Mouse (Mus musculus) ZHBTc4 (cell line): ENCODE measurements around the gene Rsph14.

Experiments used
- DNase-seq: peaks from one replicate; pipeline ENCODE4 v3.0.0-alpha.2; 2011; ENCODE audit warnings: low read depth, low spot score

Rsph14 gene

DNA sequence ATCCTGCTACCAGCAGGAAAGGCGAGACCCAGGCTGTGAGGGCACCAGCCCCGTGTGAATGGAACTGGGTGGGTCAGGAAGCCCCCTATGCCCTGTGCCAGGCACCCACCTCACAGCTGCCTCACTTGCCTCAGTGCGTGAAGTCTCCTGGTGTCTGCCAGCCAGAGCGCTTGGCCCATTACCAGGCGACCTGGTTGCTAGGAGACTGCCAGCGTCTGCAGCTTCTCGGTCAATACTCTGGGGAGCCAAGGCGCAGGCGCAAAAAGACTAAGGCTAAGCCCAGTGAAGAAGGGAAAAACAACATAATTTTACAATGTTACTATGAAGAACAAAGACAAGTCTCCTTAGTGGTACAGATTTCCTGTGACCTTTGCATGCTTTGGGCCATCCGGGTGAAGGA, at the start of gene Rsph14:
Gene Rsph14, minus strand, starts transcription at position 192 of the 400 bp plus-strand sequence.
- no peak for DNase-seq

DNA sequence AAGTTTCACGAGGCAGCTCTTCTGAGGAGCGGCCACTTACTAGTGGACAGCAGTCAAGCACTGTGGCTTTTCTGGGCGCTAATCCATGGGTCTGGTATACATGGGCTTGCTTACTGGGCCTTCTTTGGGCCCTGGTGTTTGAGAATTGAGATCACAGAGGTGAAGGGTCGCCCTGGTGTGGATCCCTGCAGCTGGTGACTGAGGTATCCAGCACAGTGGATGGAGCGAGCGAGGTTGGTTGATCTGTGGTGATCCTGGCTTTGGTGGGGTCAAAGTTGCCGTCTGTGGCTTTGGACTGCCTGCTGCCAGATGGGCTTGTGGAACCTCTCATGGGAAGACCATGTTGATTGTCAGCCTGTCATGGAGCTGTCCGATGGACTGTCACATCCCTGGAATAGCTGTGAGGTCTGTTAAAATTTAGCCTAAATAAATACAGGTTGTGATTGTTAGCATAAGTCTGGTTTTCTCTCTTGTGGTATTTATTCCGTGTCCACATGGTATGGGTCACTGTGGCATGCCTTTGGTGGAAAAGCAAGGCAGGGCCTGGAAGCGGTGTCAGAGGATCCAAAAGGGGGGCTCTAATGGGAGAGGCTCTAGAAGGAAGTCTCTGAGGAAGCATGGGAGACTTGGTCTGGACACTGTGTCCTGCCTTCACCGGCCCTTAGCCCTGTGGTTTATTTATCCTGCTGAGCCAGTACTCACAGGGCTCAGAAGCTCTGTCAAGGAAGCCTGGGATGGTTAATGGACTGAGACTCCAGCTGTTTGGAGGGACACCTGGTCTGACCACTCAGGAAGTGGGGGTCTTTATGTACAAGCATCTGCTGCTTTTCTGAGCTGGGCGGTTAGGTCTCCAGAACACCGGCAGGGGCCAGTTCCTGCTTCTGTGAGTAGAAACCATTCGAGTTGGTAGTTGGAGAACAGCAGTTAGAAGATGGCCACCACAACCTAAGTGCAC, 46.1 kb upstream of the Rsph14 start:
- DNase-seq, result no peak

- DNase-seq, result no peak
Observed at GRCm38 (mm10) chr10:75075665-75076064, 43.3 kb upstream of the Rsph14 start.

GRCm38 (mm10) chr10:75070281-75070976, 38.0 kb upstream of the Rsph14 start:
- no peak for DNase-seq

GRCm38 (mm10) chr10:75068624-75069328, 36.4 kb upstream of the Rsph14 start:
- no peak for DNase-seq

DNA sequence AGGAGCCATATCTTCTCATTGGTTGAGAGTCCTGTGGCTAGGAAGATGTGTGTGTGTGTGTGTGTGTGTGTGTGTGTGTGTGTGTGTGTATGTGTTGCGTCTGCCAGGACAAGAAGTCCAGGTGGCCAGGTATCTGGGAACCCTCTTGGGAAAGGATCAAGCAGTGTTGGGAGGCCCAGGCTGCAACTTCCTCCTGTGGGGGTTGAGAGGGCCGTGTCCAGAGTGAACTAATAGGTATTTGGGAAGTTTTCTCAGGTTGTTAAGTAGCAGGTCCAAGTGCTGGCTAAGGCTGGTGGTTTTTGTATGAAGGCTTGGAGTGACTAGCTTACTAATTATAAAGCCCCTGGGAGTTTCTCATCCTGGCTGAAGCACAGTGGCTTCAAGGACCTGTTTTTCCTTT, 35.7 kb upstream of the Rsph14 start:
- DNase-seq, result no peak

DNA sequence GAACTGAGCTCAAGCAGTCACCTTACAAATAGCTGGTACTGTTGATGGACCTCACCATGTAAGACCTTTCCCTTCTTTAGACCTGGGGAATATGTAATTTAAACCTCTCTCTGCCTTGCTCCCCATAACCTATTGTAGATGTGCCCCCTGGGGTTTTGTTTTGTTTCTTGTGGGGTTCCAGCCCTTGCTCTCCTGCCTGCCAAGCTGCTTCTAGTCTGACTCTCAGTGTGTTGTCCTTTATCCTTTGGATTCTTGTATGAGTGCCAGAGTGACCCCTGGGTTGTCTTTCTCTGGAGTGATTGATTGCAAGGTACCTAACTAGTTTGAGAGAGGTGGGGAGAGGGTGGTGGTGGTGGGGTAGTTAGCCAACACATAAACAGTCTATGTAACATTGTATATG, 35.1 kb upstream of the Rsph14 start:
- DNase-seq, result no peak

- DNase-seq, result peak; percentile 62
Observed at GRCm38 (mm10) chr10:75065691-75066090, 33.3 kb upstream of the Rsph14 start.

GRCm38 (mm10) chr10:75063301-75063965, 31.0 kb upstream of the Rsph14 start:
- no peak for DNase-seq

DNA sequence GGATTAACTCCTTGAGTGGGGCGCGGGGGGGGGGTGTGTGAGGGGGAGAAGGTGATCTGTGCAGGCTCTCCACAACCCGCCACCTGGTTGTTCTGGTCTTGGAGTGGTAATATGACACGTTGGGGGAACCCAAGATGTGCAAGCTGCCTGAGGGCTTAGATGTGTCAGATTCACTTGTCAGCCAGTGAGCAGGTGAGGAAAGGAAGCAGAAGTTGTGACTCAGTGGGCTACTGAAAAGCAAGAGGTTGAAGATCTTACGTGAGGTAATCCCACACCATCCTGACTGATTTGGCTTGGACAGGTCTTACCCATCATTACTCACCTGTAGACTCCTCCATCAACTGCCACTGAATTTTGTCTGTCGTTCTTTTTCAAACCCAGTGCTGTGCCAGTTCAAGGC, 30.2 kb upstream of the Rsph14 start:
- DNase-seq, result no peak

DNA sequence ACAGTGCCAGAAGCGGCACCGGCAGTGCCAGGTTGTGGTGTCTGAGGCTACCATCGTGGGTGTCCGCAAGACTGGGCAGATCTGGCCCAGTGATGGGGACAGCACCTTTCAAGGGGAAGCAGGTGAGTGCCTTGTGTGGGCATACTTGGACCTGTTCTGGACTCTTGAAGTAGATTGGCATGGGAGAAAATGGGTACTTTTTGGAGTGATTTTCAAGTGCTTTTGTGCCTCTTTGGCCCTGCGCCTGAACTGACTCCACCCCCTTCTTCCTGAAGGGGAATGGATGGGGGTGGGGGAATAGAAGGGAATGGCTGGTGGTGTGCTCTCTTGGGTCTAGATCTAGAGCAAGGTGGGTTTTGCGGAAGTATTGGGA, 29.8 kb upstream of the Rsph14 start:
- peak; percentile 48 for DNase-seq

- DNase-seq, result peak; percentile 32
Observed at GRCm38 (mm10) chr10:75061341-75062188, 29.2 kb upstream of the Rsph14 start.

- DNase-seq, result peak; percentile 55
Observed at GRCm38 (mm10) chr10:75060843-75061235, 28.5 kb upstream of the Rsph14 start.

- DNase-seq, result peak; percentile 84
Observed at GRCm38 (mm10) chr10:75060217-75060842, 27.9 kb upstream of the Rsph14 start, which contains the start of gene Bcr. Gene Bcr (plus strand): TSS chr10:75060592.

DNA sequence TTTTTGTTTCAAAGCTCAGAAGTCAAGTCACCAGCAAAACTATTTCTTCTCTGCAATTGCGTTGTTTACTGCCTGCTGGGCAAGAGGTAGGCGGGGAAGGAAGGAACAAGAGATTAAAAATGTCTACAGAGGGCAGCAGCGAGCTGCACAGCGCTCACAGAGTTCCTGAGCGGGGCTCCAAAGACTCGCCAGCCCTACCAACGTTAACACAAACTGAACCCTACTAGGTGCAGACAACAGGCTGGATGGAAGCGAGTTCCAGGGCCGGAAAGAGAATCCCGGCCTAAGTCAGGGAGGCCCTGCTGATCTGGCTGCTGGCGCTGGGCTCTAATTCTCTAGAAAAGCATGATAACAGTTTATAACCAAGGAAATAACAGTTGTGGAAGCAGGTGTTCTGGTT, 27.0 kb upstream of the Rsph14 start:
- peak; percentile 86 for DNase-seq

DNA sequence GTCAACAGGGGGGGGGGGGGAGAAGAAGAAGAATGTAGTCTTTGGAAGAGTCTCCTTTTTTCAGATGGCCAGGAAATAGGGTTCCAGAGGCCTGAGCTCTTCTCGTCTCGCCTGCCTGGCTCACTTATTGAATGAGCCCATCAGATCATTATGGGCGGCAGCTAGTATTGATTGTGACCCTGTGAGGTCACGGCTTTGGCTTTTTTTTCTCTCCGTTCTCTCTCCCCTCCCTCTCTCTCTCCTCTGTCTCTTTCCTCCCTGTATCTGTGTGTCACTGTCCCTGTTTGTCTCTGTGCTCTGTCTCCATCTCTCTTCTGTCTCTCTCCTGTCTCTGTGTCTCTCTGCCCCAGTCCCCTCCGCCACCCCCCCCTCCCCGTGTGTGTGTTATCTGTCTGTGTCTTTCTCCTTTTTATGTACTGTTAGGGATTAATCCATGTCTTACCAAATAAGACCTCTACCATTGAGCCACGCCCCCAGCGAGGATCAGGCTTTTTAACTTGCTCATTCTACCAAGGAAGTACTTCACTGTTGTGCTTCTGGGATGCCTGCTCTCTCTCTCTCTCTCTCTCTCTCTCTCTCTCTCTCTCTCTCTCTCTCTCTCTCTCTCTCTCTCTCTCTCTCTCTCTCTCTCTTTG, 26.5 kb upstream of the Rsph14 start:
- DNase-seq, result peak; percentile 70

DNA sequence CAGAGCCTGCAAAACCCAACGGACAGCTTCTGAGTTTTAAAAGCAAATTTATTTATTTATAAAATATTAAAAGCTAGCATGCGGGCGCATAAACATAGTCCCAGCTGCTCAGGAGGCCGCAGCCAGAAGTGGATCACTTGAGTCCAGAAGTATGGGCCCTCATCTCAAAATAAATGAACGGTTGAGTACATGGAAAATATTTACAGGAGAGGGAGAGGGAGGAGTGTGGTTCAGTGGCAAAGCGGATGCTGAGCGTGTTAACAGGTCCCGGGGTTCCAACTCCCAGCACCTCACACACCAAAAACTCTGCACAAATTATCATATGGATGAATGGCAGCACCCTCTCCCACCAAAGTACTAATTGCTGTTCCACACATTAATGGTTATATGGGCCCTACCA, 25.9 kb upstream of the Rsph14 start:
- DNase-seq, result no peak

DNA sequence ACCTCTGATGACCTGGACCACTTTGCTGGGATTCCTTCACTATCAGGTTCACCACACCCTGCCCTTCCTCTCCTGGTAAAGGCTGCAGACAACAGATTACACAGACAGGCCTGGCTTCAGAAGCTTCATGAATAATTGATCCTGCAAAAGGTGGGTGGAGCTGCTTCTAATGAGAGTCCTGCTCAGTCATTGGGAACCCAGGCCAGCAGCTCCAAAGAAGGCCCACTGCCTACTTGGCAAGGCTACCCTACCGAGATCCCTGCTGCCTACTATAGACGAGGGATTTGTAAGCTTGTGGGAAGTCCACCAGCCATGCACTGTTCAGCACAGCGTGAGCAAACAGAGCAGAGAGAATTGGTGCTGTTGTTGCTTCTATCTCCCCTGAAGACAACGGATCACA, 23.9 kb upstream of the Rsph14 start:
- DNase-seq, result no peak

GRCm38 (mm10) chr10:75055672-75056071, 23.3 kb upstream of the Rsph14 start:
- DNase-seq, result no peak

GRCm38 (mm10) chr10:75054125-75054524, 21.7 kb upstream of the Rsph14 start:
- no peak for DNase-seq
